Mouse (Mus musculus): ENCODE data around the gene D630039A03Rik.

- TF ChIP-seq CTCF (conservative IDR thresholded peaks at IDR 0.05; ENCODE audit: low read length) (no peak), POU5F1 (IDR thresholded peaks at IDR 0.05; ENCODE audit: borderline replicate concordance, low read length) (no peak), NANOG (IDR thresholded peaks at IDR 0.05; ENCODE audit: borderline replicate concordance, low read length) (no peak)
Measured at GRCm38 (mm10) chr4:57959056-57959455, 43.0 kb upstream of the D630039A03Rik start.
